Mouse (Mus musculus) heart, adult 18-20 months (tissue): ENCODE measurements at regions not wholly inside any gene's neighbourhood (a gene's known extent, or its start where the extent isn't known, plus 50 kb on each side); places are given as distances from the start of the nearest gene placed in this dataset.

Source experiments
- DNase-seq, 2 experiments: peaks; one replicate each; pipeline ENCODE4 v3.0.0; 2021 to 2022; ENCODE audit warnings: mixed read lengths in 1 of 2

- no peak for DNase-seq
Measured at GRCm38 (mm10) chr7:84800966-84801365, 52.4 kb upstream of the Olfr291 start.

- peak in 1 of 2 experiments; percentile 38 for DNase-seq
Measured at GRCm38 (mm10) chr7:84794655-84795054, 58.7 kb upstream of the Olfr291 start.

- peak; percentile 82 to 91 for DNase-seq
Measured at GRCm38 (mm10) chr7:84779276-84779825, 74.0 kb upstream of the Olfr291 start.

GRCm38 (mm10) chr7:84777696-84778095, 75.7 kb upstream of the Olfr291 start:
- DNase-seq = no peak

- DNase-seq = no peak
Measured at GRCm38 (mm10) chr7:84756261-84756660, 66.5 kb upstream of the Zfand6 start.

GRCm38 (mm10) chr7:84753361-84753760, 63.6 kb upstream of the Zfand6 start:
- DNase-seq = no peak

- DNase-seq = peak; percentile 68 to 86
Measured at GRCm38 (mm10) chr7:84749434-84750301, 59.9 kb upstream of the Zfand6 start.

- DNase-seq = no peak
Measured at GRCm38 (mm10) chr7:84747847-84748246, 58.1 kb upstream of the Zfand6 start.

- DNase-seq = no peak
Measured at GRCm38 (mm10) chr7:84744321-84745070, 54.7 kb upstream of the Zfand6 start.

- DNase-seq = peak; percentile 4 to 18
Measured at GRCm38 (mm10) chr7:84739965-84740390, 50.2 kb upstream of the Zfand6 start.
